Mouse (Mus musculus): ENCODE data around the gene P4ha2.

GRCm38 (mm10) chr11:54068520-54069371 is 31.1 kb upstream of the P4ha2 start, which contains the start of gene Pdlim4:
- TF ChIP-seq CTCF (IDR thresholded peaks at IDR 0.05; ENCODE audit: low read depth, low read length) (no peak), TAL1 (conservative IDR thresholded peaks at IDR 0.05; ENCODE audit: low read depth, low read length) (no peak), GATA1 (IDR thresholded peaks at IDR 0.05; ENCODE audit: borderline replicate concordance, low read length) (no peak), POLR2AphosphoS5 (IDR thresholded peaks at IDR 0.05; ENCODE audit: insufficient replicate concordance, low read depth, low read length) (no peak), GATA2 (IDR thresholded peaks at IDR 0.05; ENCODE audit: borderline replicate concordance, low read depth, low read length) (no peak)
